Mouse (Mus musculus): ENCODE measurements around the gene Thap8. TPM values are rescaled to one million over a fixed set of nuclear protein-coding genes. Genes with fewer than 3 reads are reported as not detected.

Gene Thap8
- polyA plus RNA-seq, 1 experiment from 2014 or later = 0.49 TPM

DNA sequence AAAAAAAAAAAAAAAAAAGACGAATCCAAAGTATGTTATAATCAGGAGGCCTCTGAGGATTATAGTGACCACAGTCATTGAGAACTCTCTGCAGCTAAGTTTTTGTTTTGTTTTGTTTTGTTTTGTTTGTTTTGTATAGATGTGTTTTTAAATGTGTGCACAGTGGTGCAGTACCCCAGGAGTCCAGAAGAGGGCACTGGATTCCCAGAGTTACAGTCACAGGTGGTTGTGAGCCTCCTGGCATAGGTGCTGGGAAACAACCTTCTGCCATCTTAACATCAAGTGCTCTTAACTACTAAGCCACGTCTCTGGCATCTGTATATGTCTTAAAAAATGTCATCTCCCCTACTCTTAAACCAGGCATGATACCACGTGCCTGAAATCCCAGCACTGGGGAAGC lies 21.0 kb downstream of the Thap8 start:
- H3K9me3 ChIP-seq (replicated peaks) = no peaks in the 10 kb centered on the region
- no peak overlapping the region for H3K4me3 ChIP-seq (replicated peaks)
- H3K27ac ChIP-seq (replicated peaks) = no peak overlapping the region
- no peak overlapping the region for H3K9ac ChIP-seq
- H3K27me3 ChIP-seq = no peaks in the 10 kb centered on the region
- peaks cover 82% of the 10 kb centered on the region for H3K36me3 ChIP-seq
- H3K4me1 ChIP-seq = no peaks in the 10 kb centered on the region
- no peak overlapping the region for H3K4me2 ChIP-seq (replicated peaks)
- WGBS = 52% methylated on average over 3 of the region's 3 CpGs
- ATAC-seq (ENCODE audit: insufficient number of reproducible peaks, low FRiP score, low TSS enrichment, low read depth) = no peak

DNA sequence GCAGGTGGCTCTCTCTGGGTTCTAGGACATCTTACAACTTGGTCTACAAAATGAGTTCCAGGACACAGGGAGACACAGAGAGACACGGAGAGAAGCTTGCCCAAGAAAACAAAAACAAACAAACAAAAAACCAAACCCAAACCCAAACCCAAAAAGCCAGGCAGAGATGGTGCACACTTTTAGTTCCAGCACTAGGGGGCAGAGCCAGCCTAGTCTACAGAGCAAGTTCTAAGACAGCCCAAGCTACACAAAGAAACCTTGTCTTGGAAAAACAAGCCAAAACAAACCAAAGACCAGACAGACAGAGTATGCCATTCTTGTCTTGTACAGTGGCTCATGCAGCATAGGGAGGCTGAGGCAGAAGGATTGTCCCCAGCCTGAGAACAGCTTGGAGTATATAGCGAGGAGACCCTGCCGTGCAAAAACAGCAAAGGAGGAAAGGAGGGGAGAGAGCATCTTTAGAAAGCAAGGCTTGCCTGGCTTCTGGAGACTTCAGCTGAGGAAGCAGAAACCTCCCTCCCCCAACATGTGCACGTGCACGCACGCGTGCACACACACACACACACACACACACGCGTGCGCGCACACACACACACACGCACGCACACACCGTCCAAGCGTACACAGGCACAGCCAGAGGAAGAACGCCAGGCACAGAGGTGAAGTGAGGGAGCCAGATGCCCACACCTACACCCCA lies 26.3 kb downstream of the Thap8 start:
- no peak overlapping the region for H3K4me3 ChIP-seq (replicated peaks)
- H3K9ac ChIP-seq = no peak overlapping the region
- H3K9me3 ChIP-seq (replicated peaks) = no peaks in the 10 kb centered on the region
- no peak for ATAC-seq (ENCODE audit: insufficient number of reproducible peaks, low FRiP score, low TSS enrichment, low read depth)
- peaks cover 21% of the 10 kb centered on the region for H3K4me1 ChIP-seq
- H3K27me3 ChIP-seq = no peaks in the 10 kb centered on the region
- H3K27ac ChIP-seq (replicated peaks) = no peak overlapping the region
- WGBS = 91% methylated on average over 16 of the region's 16 CpGs
- no peak overlapping the region for H3K4me2 ChIP-seq (replicated peaks)
- H3K36me3 ChIP-seq = peaks cover 45% of the 10 kb centered on the region

DNA sequence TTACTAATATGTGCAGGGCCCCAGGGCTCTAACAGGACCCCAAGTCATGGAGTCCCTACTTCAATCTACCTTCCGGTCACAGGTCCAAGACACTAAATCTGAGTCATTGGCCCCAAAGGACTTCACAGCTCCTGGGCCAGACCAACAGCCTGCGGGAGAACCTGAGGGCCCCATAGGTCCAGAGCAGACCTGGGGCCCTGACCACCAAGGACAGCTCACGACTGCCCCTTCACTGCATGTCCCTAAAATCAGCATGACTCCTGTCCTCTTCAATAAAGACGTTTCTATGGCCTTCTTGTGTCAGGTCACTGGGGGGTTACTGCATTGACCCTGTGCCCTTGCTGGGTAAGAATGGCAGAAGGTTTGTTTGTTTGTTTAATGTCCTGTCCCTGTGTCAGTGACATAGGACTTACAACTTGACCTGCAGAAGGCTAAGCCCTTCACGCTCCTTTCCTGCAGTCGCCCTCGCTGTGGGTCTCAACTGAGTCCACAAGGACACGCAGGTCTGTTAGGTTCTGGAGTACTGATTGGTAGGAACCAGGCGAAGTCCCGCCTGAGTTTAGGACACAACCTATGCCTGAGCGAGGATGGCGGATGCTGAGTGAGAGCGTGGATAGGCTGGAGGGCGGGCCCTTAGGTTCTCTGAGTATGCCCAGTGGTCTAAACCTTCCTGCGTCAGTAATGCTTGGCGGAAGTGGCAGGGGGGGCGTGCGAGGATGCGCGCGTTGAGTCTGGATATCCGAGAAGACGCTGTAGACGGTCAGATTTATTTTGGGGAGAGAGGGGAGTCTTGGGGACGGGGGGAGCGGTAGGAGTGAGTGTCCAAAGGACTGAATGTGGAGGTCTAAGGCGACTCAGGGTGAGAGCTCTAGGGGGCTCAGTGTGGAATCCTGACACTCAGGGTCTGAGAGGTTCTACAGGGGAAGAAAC lies 28.4 kb downstream of the Thap8 start, which contains the start of gene Alkbh6:
Alkbh6 (plus strand) TSS at position 642 of the 930 bp plus-strand sequence.
- Histone ChIP-seq H3K36me3 (peaks cover 35% of the 10 kb centered on the region), H3K4me1 (peaks cover 21% of the 10 kb centered on the region), H3K27ac (replicated peaks) (peak within 1 kb of the TSS; percentile 72), H3K4me3 (replicated peaks) (peak within 1 kb of the TSS; percentile 71), H3K4me2 (replicated peaks) (peak within 1 kb of the TSS; percentile 83), H3K27me3 (no peaks in the 10 kb centered on the region), H3K9ac (peak within 1 kb of the TSS; percentile 63), H3K9me3 (replicated peaks) (no peaks in the 10 kb centered on the region)
- WGBS = 4% methylated on average over 27 of the region's 27 CpGs
- peak; percentile 100 for ATAC-seq (ENCODE audit: insufficient number of reproducible peaks, low FRiP score, low TSS enrichment, low read depth)

DNA sequence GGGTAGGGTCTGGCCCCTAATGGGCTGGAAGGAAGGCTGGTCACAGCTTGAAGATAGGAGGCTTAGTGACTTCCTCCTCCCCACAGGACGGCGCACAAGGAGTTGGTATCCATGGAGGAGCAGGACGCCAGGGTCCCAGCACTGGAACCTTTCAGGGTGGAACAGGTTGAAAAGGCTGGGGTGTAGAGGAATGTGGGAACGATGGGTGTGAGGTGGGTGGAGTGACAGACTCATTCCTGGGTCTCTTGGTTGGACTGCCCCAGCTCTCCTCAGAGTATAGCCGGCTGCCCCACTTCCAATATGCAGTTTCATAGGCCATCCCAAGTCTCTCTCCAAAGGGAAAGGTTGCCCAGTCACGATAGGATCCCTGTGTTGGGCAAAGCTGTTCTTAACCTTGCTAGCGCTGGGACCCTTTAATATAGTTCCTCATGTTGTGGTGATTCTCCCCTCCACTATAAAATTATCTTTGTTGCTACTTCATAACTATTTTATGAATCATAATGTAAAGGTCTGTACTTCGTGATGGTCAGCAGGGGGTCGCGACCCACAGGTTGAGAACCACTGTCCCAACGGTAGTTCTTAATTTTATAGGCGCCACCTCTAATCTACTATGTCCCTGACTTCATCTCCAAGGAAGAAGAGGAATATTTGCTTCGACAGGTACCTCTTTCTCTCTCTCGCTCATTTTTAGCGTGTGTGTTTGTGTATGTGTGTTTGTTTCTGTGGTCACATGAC lies 29.7 kb downstream of the Thap8 start:
- ATAC-seq (ENCODE audit: insufficient number of reproducible peaks, low FRiP score, low TSS enrichment, low read depth) = no peak
- H3K27me3 ChIP-seq = no peaks in the 10 kb centered on the region
- 62% methylated on average over 15 of the region's 15 CpGs for WGBS
- peaks cover 28% of the 10 kb centered on the region for H3K36me3 ChIP-seq
- H3K9me3 ChIP-seq (replicated peaks) = no peaks in the 10 kb centered on the region
- H3K4me3 ChIP-seq (replicated peaks) = peak overlapping the region; percentile 71
- H3K4me1 ChIP-seq = peaks cover 25% of the 10 kb centered on the region
- peak overlapping the region; percentile 63 for H3K9ac ChIP-seq
- peak overlapping the region; percentile 72; the same call in 1 of the 2 replicates for H3K27ac ChIP-seq (replicated peaks)
- peak overlapping the region; percentile 83 for H3K4me2 ChIP-seq (replicated peaks)

DNA sequence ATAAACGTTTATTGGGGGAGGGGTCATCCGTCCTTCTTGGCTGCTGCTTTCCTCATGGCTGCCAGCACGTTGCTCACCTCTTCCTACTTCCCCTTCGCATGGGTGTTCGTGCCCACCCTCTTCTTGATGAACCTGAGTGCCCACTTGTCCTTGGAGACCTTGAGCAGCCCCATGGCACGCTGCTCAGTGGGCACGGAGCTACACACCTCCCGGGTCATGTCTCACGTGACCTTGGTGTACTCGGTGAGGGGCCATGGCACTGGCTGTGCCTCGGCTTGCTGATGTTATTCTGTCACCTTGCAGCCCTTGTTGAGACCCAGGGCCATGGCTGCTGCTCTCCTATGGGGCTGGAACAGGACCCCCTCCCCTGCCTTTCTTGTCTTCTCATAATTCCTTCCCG lies 30.2 kb downstream of the Thap8 start:
- ATAC-seq (ENCODE audit: insufficient number of reproducible peaks, low FRiP score, low TSS enrichment, low read depth) = no peak
- WGBS = 82% methylated on average over 12 of the region's 12 CpGs
- no peak overlapping the region for H3K4me2 ChIP-seq (replicated peaks)

DNA sequence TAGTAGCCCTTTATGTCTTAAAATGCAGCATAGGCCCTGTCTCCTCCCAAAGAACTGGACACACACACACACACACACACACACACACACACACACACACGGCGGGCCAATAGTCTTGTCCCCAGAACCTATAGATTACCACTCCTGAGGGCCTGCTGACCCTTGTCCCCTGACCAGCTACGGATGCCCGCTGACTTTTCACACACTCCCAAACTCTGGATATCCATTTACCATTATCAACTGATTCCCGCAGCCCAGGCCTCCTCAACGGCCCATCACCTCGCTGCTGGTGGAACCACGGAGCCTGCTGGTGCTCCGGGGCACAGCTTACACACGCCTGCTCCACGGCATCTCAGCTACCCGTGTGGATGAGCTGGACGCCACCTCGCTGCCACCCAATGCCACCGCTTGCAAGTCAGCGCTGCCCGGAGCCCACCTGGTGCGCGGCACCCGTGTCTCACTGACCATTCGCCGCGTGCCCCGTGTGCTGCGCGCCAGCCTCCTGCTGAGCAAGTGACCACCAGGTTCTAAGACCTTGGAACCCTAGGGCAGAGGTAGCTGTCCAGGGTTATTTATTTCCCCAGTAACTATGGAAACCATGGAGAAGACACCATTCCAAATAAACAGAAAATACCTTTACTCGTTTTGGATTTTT lies 33.9 kb downstream of the Thap8 start:
- Histone ChIP-seq H3K4me2 (replicated peaks) (no peak overlapping the region), H3K36me3 (peaks cover 10% of the 10 kb centered on the region; the same call in 1 of the 2 replicates), H3K4me3 (replicated peaks) (no peak overlapping the region), H3K9ac (no peak overlapping the region), H3K9me3 (replicated peaks) (no peaks in the 10 kb centered on the region), H3K27ac (replicated peaks) (no peak overlapping the region), H3K27me3 (no peaks in the 10 kb centered on the region), H3K4me1 (peaks cover 28% of the 10 kb centered on the region)
- WGBS = 44% methylated on average over 27 of the region's 27 CpGs
- no peak for ATAC-seq (ENCODE audit: insufficient number of reproducible peaks, low FRiP score, low TSS enrichment, low read depth)

More for the DNA sequence above, 30.2 kb downstream of the Thap8 start:
- Histone ChIP-seq H3K36me3 (peaks cover 26% of the 10 kb centered on the region), H3K9me3 (replicated peaks) (no peaks in the 10 kb centered on the region), H3K27me3 (no peaks in the 10 kb centered on the region), H3K4me3 (replicated peaks) (no peak overlapping the region), H3K9ac (no peak overlapping the region), H3K4me1 (peaks cover 30% of the 10 kb centered on the region), H3K27ac (replicated peaks) (no peak overlapping the region)

DNA sequence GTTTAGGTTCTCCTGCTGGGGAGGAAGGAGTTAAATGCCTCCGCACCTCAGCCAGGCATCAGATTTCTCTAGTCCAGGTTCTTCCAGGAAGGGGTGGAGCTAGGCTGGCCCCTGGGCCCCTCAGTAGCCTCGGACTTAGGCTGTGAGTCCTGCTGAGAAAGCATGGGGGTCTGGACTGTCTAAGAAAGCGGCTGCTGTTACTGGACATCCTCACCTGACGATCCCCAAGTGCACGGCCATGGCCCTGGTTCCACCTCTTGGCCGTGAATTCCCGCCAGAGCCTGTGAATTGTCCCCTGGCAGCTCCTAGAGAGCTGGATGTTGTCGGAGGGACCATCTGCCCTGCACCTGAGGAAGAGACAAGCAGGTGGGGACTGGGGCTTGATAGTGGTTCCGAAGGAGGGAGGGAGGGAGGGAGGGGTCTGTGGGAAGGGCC lies 34.8 kb downstream of the Thap8 start, which contains the start of gene Syne4:
Syne4 (plus strand) TSS at position 87 of the 435 bp plus-strand sequence.
- peaks cover 10% of the 10 kb centered on the region; the same call in 1 of the 2 replicates for H3K36me3 ChIP-seq
- H3K9ac ChIP-seq = peak within 1 kb of the TSS; percentile 23
- peak within 1 kb of the TSS; percentile 43 for H3K4me3 ChIP-seq (replicated peaks)
- H3K4me2 ChIP-seq (replicated peaks) = peak within 1 kb of the TSS; percentile 47
- 3% methylated on average over 9 of the region's 9 CpGs for WGBS
- ATAC-seq (ENCODE audit: insufficient number of reproducible peaks, low FRiP score, low TSS enrichment, low read depth) = 0 out of 2 replicates have a peak, but pooled peaks have one; percentile 26
- peaks cover 20% of the 10 kb centered on the region for H3K4me1 ChIP-seq
- H3K27ac ChIP-seq (replicated peaks) = no peak within 1 kb of the TSS
- H3K9me3 ChIP-seq (replicated peaks) = no peaks in the 10 kb centered on the region
- no peaks in the 10 kb centered on the region for H3K27me3 ChIP-seq

DNA sequence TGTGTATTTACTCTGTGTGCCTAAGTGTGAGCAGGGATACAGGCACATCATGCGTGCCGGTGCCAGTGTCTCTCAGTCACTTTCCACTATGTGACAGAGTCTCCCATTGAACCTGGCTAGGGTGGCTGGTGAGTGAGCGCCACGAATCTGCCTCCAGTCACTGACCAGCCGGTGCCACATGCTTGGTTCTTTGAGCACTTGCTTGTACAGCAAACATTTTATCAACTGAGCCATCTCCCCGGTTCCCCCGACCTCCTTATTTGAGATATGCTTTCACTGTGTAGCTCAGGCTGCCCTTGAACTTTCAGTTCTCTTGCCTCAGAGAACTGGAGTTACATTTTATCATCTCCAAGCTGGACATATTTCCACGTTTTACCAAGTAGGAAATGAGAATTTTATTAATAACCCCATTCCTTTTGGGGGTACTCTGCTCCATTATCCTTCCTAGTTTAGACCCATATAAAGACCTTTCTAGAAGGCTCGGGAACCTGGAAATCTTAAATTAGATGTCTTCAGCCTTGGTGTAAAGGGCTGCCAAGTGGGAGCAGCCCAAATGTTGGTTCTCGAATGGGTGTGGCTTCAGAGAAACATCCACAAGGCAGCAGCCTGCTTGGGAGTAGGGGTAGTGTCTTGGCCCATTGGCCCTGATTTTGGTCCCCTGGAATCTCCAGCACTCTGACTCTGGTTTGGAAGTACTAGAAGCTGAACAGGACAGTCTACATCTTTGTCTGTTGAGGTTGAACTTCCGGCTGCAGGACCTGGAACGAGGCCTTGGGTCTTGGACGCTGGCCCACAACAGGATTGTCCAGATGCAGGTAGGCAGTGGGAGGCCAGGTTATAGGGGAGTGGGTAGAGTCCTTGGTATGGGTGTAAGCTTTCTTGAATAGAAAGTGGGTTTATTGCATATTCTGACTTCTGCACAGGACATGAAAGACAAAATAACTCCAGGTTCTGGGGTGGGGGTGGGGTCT lies 36.0 kb downstream of the Thap8 start:
- Histone ChIP-seq H3K9me3 (replicated peaks) (no peaks in the 10 kb centered on the region), H3K27me3 (no peaks in the 10 kb centered on the region), H3K36me3 (peaks cover 10% of the 10 kb centered on the region; the same call in 1 of the 2 replicates), H3K4me3 (replicated peaks) (peak overlapping the region; percentile 43), H3K4me2 (replicated peaks) (peak overlapping the region; percentile 47), H3K27ac (replicated peaks) (no peak overlapping the region), H3K9ac (peak overlapping the region; percentile 9; the same call in 1 of the 2 replicates), H3K4me1 (peaks cover 14% of the 10 kb centered on the region)
- no peak for ATAC-seq (ENCODE audit: insufficient number of reproducible peaks, low FRiP score, low TSS enrichment, low read depth)
- 65% methylated on average over 13 of the region's 13 CpGs for WGBS

DNA sequence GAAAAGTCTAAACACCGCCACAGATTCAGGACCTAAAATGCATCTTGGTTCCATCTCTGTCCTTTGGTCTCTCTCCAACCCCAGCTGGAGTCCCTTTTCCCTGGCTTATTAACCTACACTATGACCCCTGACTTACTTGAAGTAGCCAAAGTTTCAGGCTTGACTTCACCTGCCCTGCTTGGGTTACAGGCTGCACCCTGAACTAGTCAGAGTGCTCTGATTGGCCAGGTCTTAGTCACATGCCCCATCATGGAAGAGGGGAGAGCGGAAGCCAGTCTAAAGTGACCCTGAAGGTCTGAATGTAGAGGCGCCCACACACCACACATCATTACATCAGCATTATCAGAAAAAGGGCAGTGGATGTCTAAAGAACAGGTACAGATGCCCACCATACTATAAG lies 38.2 kb downstream of the Thap8 start:
- H3K9me3 ChIP-seq (replicated peaks) = no peaks in the 10 kb centered on the region
- H3K27me3 ChIP-seq = no peaks in the 10 kb centered on the region
- H3K9ac ChIP-seq = no peak overlapping the region
- no peak overlapping the region for H3K4me2 ChIP-seq (replicated peaks)
- 98% methylated on average over 3 of the region's 3 CpGs for WGBS
- H3K4me1 ChIP-seq = peaks cover 26% of the 10 kb centered on the region
- no peak overlapping the region for H3K4me3 ChIP-seq (replicated peaks)
- no peak overlapping the region for H3K27ac ChIP-seq (replicated peaks)
- ATAC-seq (ENCODE audit: insufficient number of reproducible peaks, low FRiP score, low TSS enrichment, low read depth) = no peak
- no peaks in the 10 kb centered on the region for H3K36me3 ChIP-seq

Data from embryonic facial prominence, embryonic 15.5 days (tissue).